Mouse (Mus musculus) layer of hippocampus, postnatal 14 days (tissue): ENCODE results near the gene Pecr. TPM values are rescaled to one million over a fixed set of nuclear protein-coding genes. Genes with fewer than 3 reads are reported as not detected.

ENCODE experiments used
- DNase-seq, 2 experiments: peaks; one replicate each; pipeline ENCODE4 v3.0.0; 2021 to 2022; ENCODE audit warnings: low spot score in 2 of 2, mixed read lengths in 1 of 2
- long read RNA-seq, 2 experiments: library from polyadenylated mRNA; stranded (forward); transcript quantifications; one replicate each; pipeline ENCODE4 v2.0.0; 2021
- total RNA-seq, 2 experiments: library from RNA; stranded (reverse); gene quantifications; 2 replicates each; pipeline ENCODE4 v1.2.3; 2021

Pecr gene
- 1 to 10 TPM; 5.9 to 6.1 TPM for total RNA-seq
- long read RNA-seq, experiment 1, transcript Pecr-201 (8 exons, 1,186 nt): major isoform, 7 of 8 reads
- long read RNA-seq, experiment 1, partial matches to known transcripts: 0 of 8 reads
- long read RNA-seq, experiment 1, other reads (novel, unspliced or antisense): 1 of 8 reads
- long read RNA-seq, experiment 2, transcript Pecr-201 (8 exons, 1,186 nt): major isoform, 9 of 11 reads
- long read RNA-seq, experiment 2, partial matches to known transcripts: 0 of 11 reads
- long read RNA-seq, experiment 2, other reads (novel, unspliced or antisense): 2 of 11 reads

- DNase-seq: peak; percentile 84 to 93
Measured at GRCm38 (mm10) chr1:72283992-72284485, at the start of gene Pecr, which contains the start of gene Tmem169. TSS of gene Pecr (minus strand) at chr1:72284314. TSS of gene Tmem169 (plus strand) at chr1:72284369.

GRCm38 (mm10) chr1:72326162-72326821 is 42.2 kb upstream of the Pecr start:
- DNase-seq: no peak

GRCm38 (mm10) chr1:72323248-72323647 is 39.1 kb upstream of the Pecr start:
- DNase-seq: no peak

- DNase-seq: no peak
Measured at GRCm38 (mm10) chr1:72320759-72321158, 36.6 kb upstream of the Pecr start.

GRCm38 (mm10) chr1:72316901-72317300 is 32.8 kb upstream of the Pecr start:
- DNase-seq: no peak

GRCm38 (mm10) chr1:72316409-72316808 is 32.3 kb upstream of the Pecr start:
- no peak for DNase-seq

- no peak for DNase-seq
Measured at GRCm38 (mm10) chr1:72315447-72315846, 31.3 kb upstream of the Pecr start.

- peak in 1 of 2 experiments; percentile 70 for DNase-seq
Measured at GRCm38 (mm10) chr1:72313399-72314039, 29.4 kb upstream of the Pecr start.

- DNase-seq: no peak
Measured at GRCm38 (mm10) chr1:72312701-72313398, 28.7 kb upstream of the Pecr start.

- no peak for DNase-seq
Measured at GRCm38 (mm10) chr1:72309744-72310424, 25.8 kb upstream of the Pecr start.

GRCm38 (mm10) chr1:72308919-72309318 is 24.8 kb upstream of the Pecr start:
- no peak for DNase-seq

- DNase-seq: peak; percentile 90 to 95
Measured at GRCm38 (mm10) chr1:72307317-72307798, 23.2 kb upstream of the Pecr start, which contains the start of gene Xrcc5. TSS of gene Xrcc5 (plus strand) at chr1:72307421.

GRCm38 (mm10) chr1:72306679-72307181 is 22.6 kb upstream of the Pecr start:
- DNase-seq: no peak

- no peak for DNase-seq
Measured at GRCm38 (mm10) chr1:72306241-72306640, 22.1 kb upstream of the Pecr start.

GRCm38 (mm10) chr1:72301845-72302244 is 17.7 kb upstream of the Pecr start:
- DNase-seq: no peak

- DNase-seq: no peak
Measured at GRCm38 (mm10) chr1:72295746-72296145, 11.6 kb upstream of the Pecr start.

- no peak for DNase-seq
Measured at GRCm38 (mm10) chr1:72293869-72294663, 10.0 kb upstream of the Pecr start.

- no peak for DNase-seq
Measured at GRCm38 (mm10) chr1:72291925-72292324, 7.8 kb upstream of the Pecr start.

- no peak for DNase-seq
Measured at GRCm38 (mm10) chr1:72291421-72291820, 7.3 kb upstream of the Pecr start.
